Mouse (Mus musculus) CH12.LX (cell line): ENCODE measurements at regions not wholly inside any gene's neighbourhood (a gene's known extent, or its start where the extent isn't known, plus 50 kb on each side); places are given as distances from the start of the nearest gene placed in this dataset.

Source experiments
- DNase-seq: peaks from one replicate; pipeline ENCODE4 v3.0.0-alpha.2; 2013; ENCODE audit errors: extremely low read depth
- H3K27ac ChIP-seq: 2 replicates; pipeline ENCODE4 v1.5.1; 2012; ENCODE audit warnings: low read depth, mild to moderate bottlenecking, control low read depth, moderate library complexity; ENCODE audit not compliant: insufficient read depth
- H3K27me3 ChIP-seq: replicated peaks from 2 replicates; pipeline ENCODE3; 2012; ENCODE audit warnings: inconsistent platforms
- H3K36me3 ChIP-seq, 2 experiments: replicated peaks in 1 of 2; 2 replicates each; pipeline versions ENCODE3 to v1.6.1; 2012; ENCODE audit warnings: inconsistent platforms in 1 of 2, low read length in 1 of 2, mild to moderate bottlenecking in 1 of 2, mixed read lengths in 1 of 2, moderate library complexity in 1 of 2; ENCODE audit not compliant: control insufficient read depth in 1 of 2, insufficient read depth in 1 of 2
- H3K4me1 ChIP-seq, 2 experiments: 2 replicates each; pipeline ENCODE4 v1.6.1; 2012; ENCODE audit warnings: inconsistent platforms in 1 of 2, moderate library complexity in 1 of 2; ENCODE audit not compliant: insufficient read depth in 2 of 2, control insufficient read depth in 1 of 2
- H3K4me2 ChIP-seq: 2 replicates; pipeline ENCODE4 v1.6.1; 2012; ENCODE audit warnings: low read depth, mild to moderate bottlenecking, control low read depth; ENCODE audit not compliant: poor library complexity, insufficient read depth, severe bottlenecking
- H3K4me3 ChIP-seq, 3 experiments: fragments of 150-350 bp in 1 of 3; sonication (generic) in 1 of 3; replicated peaks in 1 of 3; 2 replicates each; pipeline versions ENCODE3 to v1.5.1; 2011 to 2012; ENCODE audit warnings: low read depth in 2 of 3, low read length in 2 of 3, mild to moderate bottlenecking in 2 of 3, moderate library complexity in 2 of 3, control low read depth in 1 of 3, improper control_type of control experiment in 1 of 3, inconsistent platforms in 1 of 3, mixed read lengths in 1 of 3; ENCODE audit not compliant: poor library complexity in 1 of 3
- H3K79me2 ChIP-seq: replicated peaks from 2 replicates; pipeline ENCODE4 v1.6.1; 2012; ENCODE audit warnings: mild to moderate bottlenecking, moderate library complexity; ENCODE audit not compliant: control insufficient read depth, poor library complexity, insufficient read depth, severe bottlenecking; ENCODE audit errors: extremely low read depth
- H3K9ac ChIP-seq: 2 replicates; pipeline ENCODE4 v1.6.1; 2012; ENCODE audit warnings: low read depth, mild to moderate bottlenecking, control low read depth, moderate library complexity; ENCODE audit not compliant: insufficient read depth
- H3K9me3 ChIP-seq: replicated peaks from 2 replicates; pipeline ENCODE3; 2012; ENCODE audit warnings: low read length, inconsistent platforms, mixed read lengths
- BHLHE40 ChIP-seq: IDR thresholded peaks from 2 replicates; pipeline ENCODE4 v1.6.1; 2011; ENCODE audit warnings: mild to moderate bottlenecking, low read depth, low read length, improper control_type of control experiment
- CTCF ChIP-seq, 2 experiments: IDR thresholded peaks in 1 of 2; conservative IDR thresholded peaks in 1 of 2; 2 replicates each; pipeline ENCODE4 v1.5.1; 2011 to 2012; ENCODE audit warnings: low read depth in 2 of 2, low read length in 2 of 2, improper control_type of control experiment in 1 of 2, inconsistent platforms in 1 of 2, mild to moderate bottlenecking in 1 of 2, moderate library complexity in 1 of 2
- E2F4 ChIP-seq: IDR thresholded peaks from 2 replicates; pipeline ENCODE4 v1.6.1; 2011; ENCODE audit warnings: low read depth, low read length, improper control_type of control experiment; ENCODE audit not compliant: insufficient replicate concordance
- ELF1 ChIP-seq: IDR thresholded peaks from 2 replicates; pipeline ENCODE4 v1.6.1; 2014; ENCODE audit warnings: low read depth, mild to moderate bottlenecking, inconsistent platforms, low read length, improper control_type of control experiment
- EP300 ChIP-seq: IDR thresholded peaks from 2 replicates; pipeline ENCODE4 v1.6.1; 2011; ENCODE audit warnings: low read length, improper control_type of control experiment
- ETS1 ChIP-seq: conservative IDR thresholded peaks from 2 replicates; pipeline ENCODE4 v1.6.1; 2012; ENCODE audit warnings: low read depth, mild to moderate bottlenecking, inconsistent platforms, low read length, improper control_type of control experiment, moderate library complexity
- GABPA ChIP-seq: IDR thresholded peaks from 2 replicates; pipeline ENCODE4 v1.6.1; 2012; ENCODE audit warnings: low read depth, low read length, improper control_type of control experiment, inconsistent platforms; ENCODE audit not compliant: insufficient replicate concordance
- HCFC1 ChIP-seq: IDR thresholded peaks from 2 replicates; pipeline ENCODE4 v1.6.1; 2012; ENCODE audit warnings: low read depth, mild to moderate bottlenecking, inconsistent platforms, low read length, improper control_type of control experiment
- IRF4 ChIP-seq: IDR thresholded peaks from 2 replicates; pipeline ENCODE4 v1.6.1; 2014; ENCODE audit warnings: low read depth, mild to moderate bottlenecking, inconsistent platforms, low read length, improper control_type of control experiment
- JUN ChIP-seq: IDR thresholded peaks from 2 replicates; pipeline ENCODE4 v1.6.1; 2011; ENCODE audit warnings: low read depth, mild to moderate bottlenecking, low read length, improper control_type of control experiment, moderate library complexity; ENCODE audit not compliant: insufficient read depth
- JUND ChIP-seq: conservative IDR thresholded peaks from 2 replicates; pipeline ENCODE4 v1.6.1; 2011; ENCODE audit warnings: low read depth, low read length, improper control_type of control experiment
- MAFK ChIP-seq: IDR thresholded peaks from 2 replicates; pipeline ENCODE4 v1.6.1; 2011; ENCODE audit warnings: low read length, improper control_type of control experiment; ENCODE audit not compliant: insufficient replicate concordance
- MAX ChIP-seq: IDR thresholded peaks from 2 replicates; pipeline ENCODE4 v1.6.1; 2011; ENCODE audit warnings: low read length, improper control_type of control experiment
- MAZ ChIP-seq: IDR thresholded peaks from 2 replicates; pipeline ENCODE4 v1.6.1; 2012; ENCODE audit warnings: low read depth, mild to moderate bottlenecking, inconsistent platforms, low read length, improper control_type of control experiment, moderate library complexity
- MEF2A ChIP-seq: IDR thresholded peaks from 2 replicates; pipeline ENCODE4 v1.6.1; 2014; ENCODE audit warnings: low read depth, mild to moderate bottlenecking, inconsistent platforms, low read length, improper control_type of control experiment, borderline replicate concordance
- MXI1 ChIP-seq: IDR thresholded peaks from 2 replicates; pipeline ENCODE4 v1.6.1; 2011; ENCODE audit warnings: mild to moderate bottlenecking, low read depth, low read length, improper control_type of control experiment
- MYC ChIP-seq: IDR thresholded peaks from 2 replicates; pipeline ENCODE4 v1.6.1; 2011; ENCODE audit warnings: low read depth, mild to moderate bottlenecking, improper control_type of control experiment, low read length
- NRF1 ChIP-seq: IDR thresholded peaks from 2 replicates; pipeline ENCODE4 v1.6.1; 2014; ENCODE audit warnings: low read depth, mild to moderate bottlenecking, inconsistent platforms, low read length, improper control_type of control experiment, moderate library complexity
- RAD21 ChIP-seq: IDR thresholded peaks from 2 replicates; pipeline ENCODE4 v1.6.1; 2011; ENCODE audit warnings: low read depth, mild to moderate bottlenecking, low read length, improper control_type of control experiment, moderate library complexity
- SIN3A ChIP-seq: IDR thresholded peaks from 2 replicates; pipeline ENCODE4 v1.6.1; 2012; ENCODE audit warnings: low read length, improper control_type of control experiment, inconsistent platforms
- SMC3 ChIP-seq: IDR thresholded peaks from 2 replicates; pipeline ENCODE4 v1.6.1; 2011; ENCODE audit warnings: low read depth, low read length, improper control_type of control experiment
- UBTF ChIP-seq: IDR thresholded peaks from 2 replicates; pipeline ENCODE4 v1.6.1; 2012; ENCODE audit warnings: low read depth, mild to moderate bottlenecking, inconsistent platforms, low read length, improper control_type of control experiment, moderate library complexity
- USF1 ChIP-seq: IDR thresholded peaks from 2 replicates; pipeline ENCODE4 v1.6.1; 2014; ENCODE audit warnings: low read depth, mild to moderate bottlenecking, inconsistent platforms, low read length, improper control_type of control experiment
- USF2 ChIP-seq: conservative IDR thresholded peaks from 2 replicates; pipeline ENCODE4 v1.6.1; 2011; ENCODE audit warnings: low read depth, low read length, improper control_type of control experiment
- ZC3H11A ChIP-seq: IDR thresholded peaks from 2 replicates; pipeline ENCODE4 v1.6.1; 2012; ENCODE audit warnings: low read depth, mild to moderate bottlenecking, inconsistent platforms, low read length, improper control_type of control experiment
- ZKSCAN1 ChIP-seq: IDR thresholded peaks from 2 replicates; pipeline ENCODE4 v1.6.1; 2012; ENCODE audit warnings: low read depth, inconsistent platforms, low read length, improper control_type of control experiment, borderline replicate concordance
- ZMIZ1 ChIP-seq: IDR thresholded peaks from 2 replicates; pipeline ENCODE4 v1.6.1; 2012; ENCODE audit warnings: low read depth, mild to moderate bottlenecking, inconsistent platforms, low read length, improper control_type of control experiment
- ZNF384 ChIP-seq: IDR thresholded peaks from 2 replicates; pipeline ENCODE4 v1.6.1; 2012; ENCODE audit warnings: low read depth, low read length, improper control_type of control experiment, inconsistent platforms
- dilution Hi-C: fragments of 300-500 bp; cut with MboI; formaldehyde crosslinking; loops from 2 replicates; pipeline ENCODE4 v1.14.3; 2020; ENCODE audit warnings: low sequenced_read_pairs; ENCODE audit not compliant: extremely low pct_unique_long_range_greater_than_20kb, extremely low pct_ligation_motif_present
- in situ Hi-C: fragments of 300-500 bp; cut with MboI; formaldehyde crosslinking; loops from 3 replicates; pipeline ENCODE4 v1.14.3; 2019; ENCODE audit warnings: low sequenced_read_pairs, low pct_ligation_motif_present, low pct_unique_long_range_greater_than_20kb, mixed read lengths

DNA sequence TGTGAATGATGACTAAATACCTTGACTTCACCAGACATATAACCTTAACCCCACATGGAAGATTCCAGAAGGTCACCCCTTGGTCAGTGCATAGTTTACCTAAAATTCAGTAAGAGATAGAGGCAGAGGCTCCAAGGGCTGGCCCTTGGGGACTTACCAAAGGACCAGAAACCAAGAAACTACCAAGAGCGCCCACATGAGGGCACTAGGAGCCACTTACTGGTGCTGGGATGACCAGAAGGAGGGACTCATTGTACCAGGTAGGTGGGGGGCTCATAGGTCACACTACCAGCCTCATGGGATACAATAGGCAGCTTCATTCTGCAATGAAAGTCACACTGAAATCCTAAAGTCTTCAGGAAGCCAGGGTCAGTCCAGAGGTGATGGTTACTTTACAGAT lies 201.4 kb upstream of the Fam19a5 start:
- no peak for DNase-seq
- Histone ChIP-seq H3K4me2 (no peak overlapping the region), H3K79me2 (no peaks in the 10 kb centered on the region), H3K4me1 (no peaks in the 10 kb centered on the region), H3K27ac (no peak overlapping the region), H3K4me3 (no peak overlapping the region), H3K36me3 (no peaks in the 10 kb centered on the region), H3K27me3 (no peaks in the 10 kb centered on the region), H3K9ac (no peak overlapping the region)
- TF ChIP-seq IRF4 (no peak), MXI1 (no peak), SIN3A (no peak), HCFC1 (no peak), GABPA (no peak), ZKSCAN1 (no peak), MAZ (no peak), ZMIZ1 (no peak), USF1 (no peak), ZNF384 (no peak), MEF2A (no peak), MAFK (no peak), ZC3H11A (no peak), NRF1 (no peak), SMC3 (no peak), MYC (no peak), RAD21 (no peak), ELF1 (no peak), JUN (no peak)
- TF ChIP-seq, all 38 proteins: peak for 0
- H3K9me3 ChIP-seq, result peaks cover 90% of the 10 kb centered on the region
- dilution Hi-C loops, result no loop called here
- in situ Hi-C loops, result no loop called here

DNA sequence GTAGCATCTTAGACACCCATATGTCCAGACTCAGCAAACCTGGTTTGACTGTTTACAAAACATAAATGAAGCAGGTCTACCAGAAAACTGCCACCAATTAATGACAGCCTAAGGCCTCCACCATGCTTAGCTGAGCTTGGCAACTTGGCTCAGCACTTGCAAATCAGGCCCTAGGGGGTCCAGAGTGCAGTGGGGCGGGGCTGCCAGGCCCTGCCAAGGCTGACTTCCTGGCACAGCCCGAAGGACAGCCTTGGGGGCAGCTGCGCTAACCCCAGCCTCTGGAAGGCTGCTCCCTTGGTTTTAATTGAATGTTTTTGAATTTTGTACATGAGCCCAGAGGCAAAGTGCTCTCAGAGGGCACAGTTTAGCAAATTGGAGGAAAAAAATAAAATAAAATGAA lies 198.3 kb upstream of the Fam19a5 start:
- H3K36me3 ChIP-seq, result no peaks in the 10 kb centered on the region
- no peaks in the 10 kb centered on the region for H3K4me1 ChIP-seq
- no peak for DNase-seq
- H3K4me3 ChIP-seq, result no peak overlapping the region
- in situ Hi-C loops (no loop called here), dilution Hi-C loops (no loop called here)
- H3K27me3 ChIP-seq, result no peaks in the 10 kb centered on the region
- H3K27ac ChIP-seq, result no peak overlapping the region
- peaks cover 92% of the 10 kb centered on the region for H3K9me3 ChIP-seq
- H3K79me2 ChIP-seq, result no peaks in the 10 kb centered on the region
- no peak overlapping the region for H3K9ac ChIP-seq
- TF ChIP-seq SIN3A (no peak), ETS1 (no peak), ELF1 (no peak), GABPA (no peak), CTCF (conservative IDR thresholded peaks at IDR 0.05 in 1 of 2, IDR thresholded peaks at IDR 0.05 in 1 of 2; ENCODE audit: low read depth in 2 of 2, low read length in 2 of 2) (no peak), ZC3H11A (no peak), SMC3 (no peak), UBTF (no peak), JUND (no peak), USF1 (no peak), E2F4 (no peak), JUN (no peak), USF2 (no peak), EP300 (no peak), MAZ (no peak), MAX (no peak), BHLHE40 (no peak), MEF2A (no peak)
- no peak overlapping the region for H3K4me2 ChIP-seq
